Mouse (Mus musculus) embryonic facial prominence, embryonic 14.5 days (tissue): ENCODE measurements at regions not wholly inside any gene's neighbourhood (a gene's known extent, or its start where the extent isn't known, plus 50 kb on each side); places are given as distances from the start of the nearest gene placed in this dataset.

ENCODE experiments used
- ATAC-seq: fragments of 200-750 bp; cut with Nextera tagmentation; 2 replicates; pipeline ENCODE4 v1.8.0; 2017; ENCODE audit warnings: low read depth, moderate number of reproducible peaks, moderate TSS enrichment
- DNase-seq: peaks from one replicate; pipeline ENCODE4 v3.0.0-alpha.2; 2015; ENCODE audit warnings: low spot score
- H3K27ac ChIP-seq: fragments of 300-500 bp; sonication (generic); replicated peaks from 2 replicates; pipeline ENCODE4 v1.5.1; 2014; ENCODE audit warnings: low read depth, mild to moderate bottlenecking, low read length, moderate library complexity
- H3K27me3 ChIP-seq: fragments of 300-500 bp; sonication (generic); replicated peaks from 2 replicates; pipeline ENCODE4 v1.6.1; 2014; ENCODE audit warnings: low read length; ENCODE audit not compliant: control insufficient read depth, insufficient read depth
- H3K36me3 ChIP-seq: fragments of 300-500 bp; sonication (generic); 2 replicates; pipeline ENCODE4 v1.6.1; 2014; ENCODE audit warnings: low read length, mixed read lengths; ENCODE audit not compliant: control insufficient read depth, insufficient read depth
- H3K4me1 ChIP-seq: fragments of 300-500 bp; sonication (generic); 2 replicates; pipeline ENCODE4 v1.6.1; 2014; ENCODE audit warnings: antibody characterized with exemption, low read length; ENCODE audit not compliant: control insufficient read depth, insufficient read depth
- H3K4me2 ChIP-seq: fragments of 300-500 bp; sonication (generic); 2 replicates; pipeline ENCODE4 v1.6.1; 2014; ENCODE audit warnings: low read depth, mild to moderate bottlenecking, low read length, moderate library complexity, mixed read lengths
- H3K4me3 ChIP-seq: fragments of 300-500 bp; sonication (generic); 2 replicates; pipeline ENCODE4 v1.5.1; 2014; ENCODE audit warnings: low read depth, mild to moderate bottlenecking, low read length
- H3K9ac ChIP-seq: fragments of 300-500 bp; sonication (generic); 2 replicates; pipeline ENCODE4 v1.6.1; 2014; ENCODE audit warnings: low read depth, mild to moderate bottlenecking, low read length, moderate library complexity, mixed read lengths
- H3K9me3 ChIP-seq: fragments of 300-500 bp; sonication (generic); 2 replicates; pipeline ENCODE4 v1.6.1; 2016; ENCODE audit warnings: low read length; ENCODE audit not compliant: control insufficient read depth
- WGBS: fragments of 180-500 bp; shearing (Covaris S2); extraction: QIAGEN DNeasy Blood & Tissue Kit; methylation state at CpG from one replicate; pipeline ENCODE4 v1.1.7; 2014; 5-methylcytosine and 5-hydroxymethylcytosine counted together

- no peak for ATAC-seq
- 55% methylated on average over 9 of the region's 9 CpGs for WGBS
- Histone ChIP-seq H3K27me3 (no peaks in the 10 kb centered on the region), H3K9ac (no peak overlapping the region), H3K27ac (peak overlapping the region; percentile 63; the same call in 1 of the 2 replicates), H3K36me3 (no peaks in the 10 kb centered on the region), H3K4me1 (0 out of 2 replicates have a peak, but pooled peaks cover 5% of the 10 kb centered on the region), H3K9me3 (no peaks in the 10 kb centered on the region), H3K4me2 (no peak overlapping the region), H3K4me3 (no peak overlapping the region)
- DNase-seq, result peak; percentile 57
Observed at GRCm38 (mm10) chr1:73593653-73594385, 530.4 kb downstream of the Tns1 start.

GRCm38 (mm10) chr1:73591342-73592099 lies 532.7 kb downstream of the Tns1 start:
- H3K27ac ChIP-seq, result 0 out of 2 replicates have a peak overlapping the region, but pooled peaks have one; percentile 10
- H3K9me3 ChIP-seq, result no peaks in the 10 kb centered on the region
- no peaks in the 10 kb centered on the region for H3K27me3 ChIP-seq
- H3K4me3 ChIP-seq, result no peak overlapping the region
- H3K9ac ChIP-seq, result no peak overlapping the region
- DNase-seq (no peak), ATAC-seq (no peak)
- H3K4me1 ChIP-seq, result 0 out of 2 replicates have a peak, but pooled peaks cover 5% of the 10 kb centered on the region
- 62% methylated on average over 9 of the region's 9 CpGs for WGBS
- H3K4me2 ChIP-seq, result no peak overlapping the region
- H3K36me3 ChIP-seq, result no peaks in the 10 kb centered on the region

- DNase-seq (no peak), ATAC-seq (no peak)
- Histone ChIP-seq H3K4me2 (no peak overlapping the region), H3K27me3 (no peaks in the 10 kb centered on the region), H3K9ac (no peak overlapping the region), H3K4me1 (0 out of 2 replicates have a peak, but pooled peaks cover 6% of the 10 kb centered on the region), H3K4me3 (no peak overlapping the region), H3K9me3 (no peaks in the 10 kb centered on the region), H3K27ac (no peak overlapping the region), H3K36me3 (no peaks in the 10 kb centered on the region)
- 74% methylated on average over 3 of the region's 3 CpGs for WGBS
Observed at GRCm38 (mm10) chr1:73579680-73580079, 544.6 kb downstream of the Tns1 start.

- Histone ChIP-seq H3K36me3 (no peaks in the 10 kb centered on the region), H3K27me3 (no peaks in the 10 kb centered on the region), H3K4me3 (no peak overlapping the region), H3K4me1 (0 out of 2 replicates have a peak, but pooled peaks cover 6% of the 10 kb centered on the region), H3K9ac (no peak overlapping the region), H3K4me2 (no peak overlapping the region), H3K9me3 (no peaks in the 10 kb centered on the region), H3K27ac (no peak overlapping the region)
- ATAC-seq (no peak), DNase-seq (no peak)
- 86% methylated on average over 1 of the region's 1 CpGs for WGBS
Observed at GRCm38 (mm10) chr1:73577019-73577418, 547.2 kb downstream of the Tns1 start.

GRCm38 (mm10) chr1:73575694-73576093 lies 548.6 kb downstream of the Tns1 start:
- no peak overlapping the region for H3K27ac ChIP-seq
- no peaks in the 10 kb centered on the region for H3K9me3 ChIP-seq
- H3K27me3 ChIP-seq, result no peaks in the 10 kb centered on the region
- no peaks in the 10 kb centered on the region for H3K36me3 ChIP-seq
- WGBS, result 41% methylated on average over 1 of the region's 1 CpGs
- no peak overlapping the region for H3K4me2 ChIP-seq
- DNase-seq, result no peak
- H3K9ac ChIP-seq, result no peak overlapping the region
- H3K4me1 ChIP-seq, result 0 out of 2 replicates have a peak, but pooled peaks cover 6% of the 10 kb centered on the region
- no peak for ATAC-seq
- H3K4me3 ChIP-seq, result no peak overlapping the region

GRCm38 (mm10) chr1:73570944-73571343 lies 553.3 kb downstream of the Tns1 start:
- Histone ChIP-seq H3K36me3 (no peaks in the 10 kb centered on the region), H3K9me3 (no peaks in the 10 kb centered on the region), H3K9ac (no peak overlapping the region), H3K4me1 (0 out of 2 replicates have a peak, but pooled peaks cover 4% of the 10 kb centered on the region), H3K4me3 (no peak overlapping the region), H3K27ac (no peak overlapping the region), H3K27me3 (no peaks in the 10 kb centered on the region), H3K4me2 (no peak overlapping the region)
- DNase-seq (no peak), ATAC-seq (no peak)
- WGBS, result 93% methylated on average over 3 of the region's 3 CpGs

- peak; percentile 55 for DNase-seq
Observed at GRCm38 (mm10) chr1:73566770-73567169, 551.1 kb upstream of the Tnp1 start.

GRCm38 (mm10) chr1:73560594-73560993 lies 544.9 kb upstream of the Tnp1 start:
- 83% methylated on average over 1 of the region's 1 CpGs for WGBS
- no peak for ATAC-seq

More at GRCm38 (mm10) chr1:73566770-73567169, 551.1 kb upstream of the Tnp1 start:
- Histone ChIP-seq H3K4me2 (no peak overlapping the region), H3K9me3 (peaks cover 8% of the 10 kb centered on the region), H3K4me3 (no peak overlapping the region), H3K9ac (no peak overlapping the region), H3K4me1 (no peaks in the 10 kb centered on the region), H3K27ac (no peak overlapping the region), H3K27me3 (no peaks in the 10 kb centered on the region), H3K36me3 (no peaks in the 10 kb centered on the region)
- 81% methylated on average over 3 of the region's 3 CpGs for WGBS
- no peak for ATAC-seq

More at GRCm38 (mm10) chr1:73560594-73560993, 544.9 kb upstream of the Tnp1 start:
- H3K27ac ChIP-seq, result no peak overlapping the region
- no peak overlapping the region for H3K4me3 ChIP-seq
- peaks cover 8% of the 10 kb centered on the region for H3K9me3 ChIP-seq
- no peak overlapping the region for H3K9ac ChIP-seq
- no peak overlapping the region for H3K4me2 ChIP-seq
- DNase-seq, result no peak
- H3K4me1 ChIP-seq, result no peaks in the 10 kb centered on the region
- H3K27me3 ChIP-seq, result no peaks in the 10 kb centered on the region
- no peaks in the 10 kb centered on the region for H3K36me3 ChIP-seq
